Mouse (Mus musculus): ENCODE results near the gene Atp6v0a1. TPM values are rescaled to one million over a fixed set of nuclear protein-coding genes. Genes with fewer than 3 reads are reported as not detected.

The Atp6v0a1 gene
- polyA plus RNA-seq, 1 experiment from 2014 or later: 45.9 TPM

DNA sequence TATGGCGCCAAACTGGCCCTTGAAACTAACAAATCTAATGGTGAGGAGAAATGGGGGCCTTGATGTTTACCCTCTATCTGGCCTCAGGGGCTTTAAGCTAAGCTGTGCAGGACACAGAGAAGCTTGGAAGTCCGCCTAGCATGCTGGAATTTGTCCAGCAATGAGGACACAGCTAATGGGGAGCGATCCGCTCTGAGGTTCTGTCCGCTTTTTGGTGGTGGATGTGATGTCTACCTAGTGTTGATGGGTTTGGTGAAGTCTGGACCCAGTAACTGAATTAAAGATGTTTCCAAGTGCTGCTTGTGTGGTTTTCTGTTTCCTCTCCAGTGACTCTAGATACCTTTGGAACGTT is 77.0 kb downstream of the Atp6v0a1 start:
- peaks cover 3% of the 10 kb centered on the region; the same call in 1 of the 2 replicates for H3K27me3 ChIP-seq (ENCODE audit: control insufficient read depth, insufficient read depth, low read length)
- peak overlapping the region; percentile 80 for H3K4me3 ChIP-seq (ENCODE audit: low read depth, low read length)
- DNase-seq (ENCODE audit: low spot score, missing footprints) (no peak), ATAC-seq (ENCODE audit: low FRiP score) (no peak)
- H3K4me1 ChIP-seq (ENCODE audit: control insufficient read depth, insufficient read depth, low read length): peaks cover 25% of the 10 kb centered on the region
- no peaks in the 10 kb centered on the region for H3K9me3 ChIP-seq (ENCODE audit: control insufficient read depth, low read length)
- WGBS: 87% methylated on average over 6 of the region's 6 CpGs
- peaks cover 9% of the 10 kb centered on the region for H3K36me3 ChIP-seq (ENCODE audit: control insufficient read depth, insufficient read depth, low read length)
- H3K9ac ChIP-seq (ENCODE audit: low read length): peak overlapping the region; percentile 81
- H3K27ac ChIP-seq (ENCODE audit: low read depth, low read length): peak overlapping the region; percentile 77; the same call in 1 of the 2 replicates
- H3K4me2 ChIP-seq: peak overlapping the region; percentile 95

GRCm38 (mm10) chr11:101086756-101087681 is 77.8 kb downstream of the Atp6v0a1 start, which contains the start of gene Mlx:
Gene Mlx, plus strand, starts transcription at chr11:101087277.
- WGBS: 2% methylated on average over 52 of the region's 52 CpGs
- Histone ChIP-seq H3K9me3 (ENCODE audit: control insufficient read depth, low read length) (no peaks in the 10 kb centered on the region), H3K4me2 (peak within 1 kb of the TSS; percentile 95), H3K27me3 (ENCODE audit: control insufficient read depth, insufficient read depth, low read length) (no peaks in the 10 kb centered on the region), H3K27ac (ENCODE audit: low read depth, low read length) (peak within 1 kb of the TSS; percentile 77), H3K36me3 (ENCODE audit: control insufficient read depth, insufficient read depth, low read length) (peaks cover 9% of the 10 kb centered on the region), H3K4me1 (ENCODE audit: control insufficient read depth, insufficient read depth, low read length) (peaks cover 25% of the 10 kb centered on the region), H3K9ac (ENCODE audit: low read length) (peak within 1 kb of the TSS; percentile 81), H3K4me3 (ENCODE audit: low read depth, low read length) (peak within 1 kb of the TSS; percentile 80)
- peak; percentile 98 for DNase-seq (ENCODE audit: low spot score, missing footprints)
- ATAC-seq (ENCODE audit: low FRiP score): peak; percentile 81

DNA sequence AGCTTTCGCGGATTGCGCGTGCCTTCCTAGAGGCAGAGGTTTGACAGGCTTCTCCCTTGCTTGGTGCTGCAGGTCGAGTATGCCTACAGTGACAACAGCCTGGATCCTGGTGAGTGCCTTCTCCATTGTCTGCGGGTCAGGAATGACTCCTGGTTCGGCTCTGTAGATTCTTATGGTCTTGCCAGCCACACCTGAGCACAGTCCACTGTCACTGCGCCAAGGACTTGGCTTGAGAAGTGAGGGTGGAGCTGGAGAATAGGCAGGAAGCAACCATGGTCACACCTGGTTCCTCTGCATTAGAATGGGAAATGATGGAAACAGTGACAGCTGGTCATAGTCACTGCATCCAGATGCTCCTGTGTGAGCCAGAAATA is 78.4 kb downstream of the Atp6v0a1 start:
- peaks cover 13% of the 10 kb centered on the region for H3K36me3 ChIP-seq (ENCODE audit: control insufficient read depth, insufficient read depth, low read length)
- 0 out of 2 replicates have a peak overlapping the region, but pooled peaks have one; percentile 27 for H3K27ac ChIP-seq (ENCODE audit: low read depth, low read length)
- peak overlapping the region; percentile 81 for H3K9ac ChIP-seq (ENCODE audit: low read length)
- no peaks in the 10 kb centered on the region for H3K9me3 ChIP-seq (ENCODE audit: control insufficient read depth, low read length)
- H3K4me2 ChIP-seq: peak overlapping the region; percentile 95
- ATAC-seq (ENCODE audit: low FRiP score) (no peak), DNase-seq (ENCODE audit: low spot score, missing footprints) (no peak)
- H3K27me3 ChIP-seq (ENCODE audit: control insufficient read depth, insufficient read depth, low read length): no peaks in the 10 kb centered on the region
- WGBS: 11% methylated on average over 8 of the region's 8 CpGs
- peak overlapping the region; percentile 80 for H3K4me3 ChIP-seq (ENCODE audit: low read depth, low read length)
- peaks cover 25% of the 10 kb centered on the region for H3K4me1 ChIP-seq (ENCODE audit: control insufficient read depth, insufficient read depth, low read length)

GRCm38 (mm10) chr11:101089931-101090330 is 80.7 kb downstream of the Atp6v0a1 start:
- H3K4me3 ChIP-seq (ENCODE audit: low read depth, low read length): no peak overlapping the region
- H3K9ac ChIP-seq (ENCODE audit: low read length): no peak overlapping the region
- no peaks in the 10 kb centered on the region for H3K9me3 ChIP-seq (ENCODE audit: control insufficient read depth, low read length)
- 93% methylated on average over 1 of the region's 1 CpGs for WGBS
- ATAC-seq (ENCODE audit: low FRiP score): no peak
- peaks cover 19% of the 10 kb centered on the region for H3K36me3 ChIP-seq (ENCODE audit: control insufficient read depth, insufficient read depth, low read length)
- H3K4me1 ChIP-seq (ENCODE audit: control insufficient read depth, insufficient read depth, low read length): peaks cover 23% of the 10 kb centered on the region
- H3K27ac ChIP-seq (ENCODE audit: low read depth, low read length): no peak overlapping the region
- peak; percentile 71 for DNase-seq (ENCODE audit: low spot score, missing footprints)
- H3K27me3 ChIP-seq (ENCODE audit: control insufficient read depth, insufficient read depth, low read length): no peaks in the 10 kb centered on the region
- H3K4me2 ChIP-seq: no peak overlapping the region

DNA sequence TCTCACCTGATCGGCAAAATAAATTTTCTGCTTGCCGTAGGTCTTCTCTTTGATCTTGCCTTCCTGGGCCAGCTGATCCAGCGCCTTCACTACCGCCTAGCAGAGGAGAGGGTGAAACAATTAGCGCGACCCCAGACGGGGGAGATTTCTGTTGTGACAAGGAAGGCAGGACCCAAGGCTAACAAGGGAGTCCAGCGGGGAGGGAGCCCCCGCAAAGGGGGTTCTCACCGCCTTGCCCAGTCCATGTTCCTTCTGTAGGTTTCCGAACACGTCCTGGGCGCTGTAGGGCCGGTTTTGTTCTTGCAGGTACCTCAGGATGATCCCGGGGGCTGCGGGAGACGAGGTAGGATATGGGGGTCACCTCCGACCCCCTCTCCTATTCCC is 85.7 kb downstream of the Atp6v0a1 start:
- no peak for DNase-seq (ENCODE audit: low spot score, missing footprints)
- no peaks in the 10 kb centered on the region for H3K27me3 ChIP-seq (ENCODE audit: control insufficient read depth, insufficient read depth, low read length)
- peak overlapping the region; percentile 65 for H3K4me3 ChIP-seq (ENCODE audit: low read depth, low read length)
- H3K36me3 ChIP-seq (ENCODE audit: control insufficient read depth, insufficient read depth, low read length): peaks cover 26% of the 10 kb centered on the region
- no peaks in the 10 kb centered on the region for H3K9me3 ChIP-seq (ENCODE audit: control insufficient read depth, low read length)
- peak overlapping the region; percentile 90 for H3K4me2 ChIP-seq
- no peak; the same call in 1 of the 2 replicates for ATAC-seq (ENCODE audit: low FRiP score)
- peaks cover 8% of the 10 kb centered on the region for H3K4me1 ChIP-seq (ENCODE audit: control insufficient read depth, insufficient read depth, low read length)
- H3K9ac ChIP-seq (ENCODE audit: low read length): peak overlapping the region; percentile 79
- H3K27ac ChIP-seq (ENCODE audit: low read depth, low read length): 0 out of 2 replicates have a peak overlapping the region, but pooled peaks have one; percentile 20
- WGBS: under 1% methylated on average over 18 of the region's 18 CpGs

- peaks cover 27% of the 10 kb centered on the region for H3K36me3 ChIP-seq (ENCODE audit: control insufficient read depth, insufficient read depth, low read length)
- peak within 1 kb of the TSS; percentile 79 for H3K9ac ChIP-seq (ENCODE audit: low read length)
- peaks cover 8% of the 10 kb centered on the region for H3K4me1 ChIP-seq (ENCODE audit: control insufficient read depth, insufficient read depth, low read length)
- ATAC-seq (ENCODE audit: low FRiP score): peak; percentile 97
- peak; percentile 99 for DNase-seq (ENCODE audit: low spot score, missing footprints)
- 1% methylated on average over 43 of the region's 43 CpGs for WGBS
- no peaks in the 10 kb centered on the region for H3K9me3 ChIP-seq (ENCODE audit: control insufficient read depth, low read length)
- H3K27ac ChIP-seq (ENCODE audit: low read depth, low read length): peak within 1 kb of the TSS; percentile 75
- peak within 1 kb of the TSS; percentile 90 for H3K4me2 ChIP-seq
- no peaks in the 10 kb centered on the region for H3K27me3 ChIP-seq (ENCODE audit: control insufficient read depth, insufficient read depth, low read length)
- H3K4me3 ChIP-seq (ENCODE audit: low read depth, low read length): peak within 1 kb of the TSS; percentile 65
Measured at GRCm38 (mm10) chr11:101095314-101096024, 86.2 kb downstream of the Atp6v0a1 start, which contains the start of gene Psmc3ip. Gene Psmc3ip, minus strand, starts transcription at chr11:101095436.

- Histone ChIP-seq H3K4me2 (no peak overlapping the region), H3K27me3 (ENCODE audit: control insufficient read depth, insufficient read depth, low read length) (no peaks in the 10 kb centered on the region), H3K9me3 (ENCODE audit: control insufficient read depth, low read length) (no peaks in the 10 kb centered on the region), H3K9ac (ENCODE audit: low read length) (no peak overlapping the region), H3K27ac (ENCODE audit: low read depth, low read length) (no peak overlapping the region), H3K4me1 (ENCODE audit: control insufficient read depth, insufficient read depth, low read length) (peaks cover 8% of the 10 kb centered on the region), H3K4me3 (ENCODE audit: low read depth, low read length) (no peak overlapping the region), H3K36me3 (ENCODE audit: control insufficient read depth, insufficient read depth, low read length) (peaks cover 17% of the 10 kb centered on the region)
- no peak for ATAC-seq (ENCODE audit: low FRiP score)
- WGBS: 91% methylated on average over 8 of the region's 8 CpGs
- DNase-seq (ENCODE audit: low spot score, missing footprints): no peak
Measured at GRCm38 (mm10) chr11:101098231-101098630, 89.0 kb downstream of the Atp6v0a1 start.

DNA sequence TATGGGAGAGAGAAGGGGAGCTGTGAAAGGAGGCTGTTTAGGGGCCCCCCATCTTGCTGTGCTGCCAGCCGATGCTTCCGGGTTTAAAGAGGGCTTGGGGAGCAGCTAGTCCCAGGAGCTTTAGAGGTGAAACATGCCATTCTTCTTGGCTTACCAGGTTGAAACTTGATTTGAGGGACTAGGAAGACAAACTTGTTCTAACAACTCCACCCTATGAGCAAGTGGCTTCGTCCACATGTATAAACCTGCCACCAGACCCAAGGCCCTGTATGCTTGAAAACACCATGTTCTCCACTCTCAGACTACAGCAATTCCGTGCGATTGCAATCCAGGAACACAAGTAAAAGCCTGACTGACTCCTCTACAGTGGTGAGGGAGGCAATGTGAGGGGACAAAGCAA is 93.8 kb downstream of the Atp6v0a1 start:
- H3K4me3 ChIP-seq (ENCODE audit: low read depth, low read length): no peak overlapping the region
- H3K36me3 ChIP-seq (ENCODE audit: control insufficient read depth, insufficient read depth, low read length): peaks cover 10% of the 10 kb centered on the region
- H3K4me1 ChIP-seq (ENCODE audit: control insufficient read depth, insufficient read depth, low read length): no peaks in the 10 kb centered on the region
- H3K27ac ChIP-seq (ENCODE audit: low read depth, low read length): no peak overlapping the region
- no peak overlapping the region for H3K9ac ChIP-seq (ENCODE audit: low read length)
- no peak for ATAC-seq (ENCODE audit: low FRiP score)
- no peak overlapping the region for H3K4me2 ChIP-seq
- no peaks in the 10 kb centered on the region for H3K9me3 ChIP-seq (ENCODE audit: control insufficient read depth, low read length)
- 87% methylated on average over 5 of the region's 5 CpGs for WGBS
- no peak for DNase-seq (ENCODE audit: low spot score, missing footprints)
- no peaks in the 10 kb centered on the region for H3K27me3 ChIP-seq (ENCODE audit: control insufficient read depth, insufficient read depth, low read length)

- Histone ChIP-seq H3K9ac (ENCODE audit: low read length) (no peak overlapping the region), H3K9me3 (ENCODE audit: control insufficient read depth, low read length) (no peaks in the 10 kb centered on the region), H3K27me3 (ENCODE audit: control insufficient read depth, insufficient read depth, low read length) (no peaks in the 10 kb centered on the region), H3K4me3 (ENCODE audit: low read depth, low read length) (no peak overlapping the region), H3K36me3 (ENCODE audit: control insufficient read depth, insufficient read depth, low read length) (no peaks in the 10 kb centered on the region), H3K4me1 (ENCODE audit: control insufficient read depth, insufficient read depth, low read length) (no peaks in the 10 kb centered on the region), H3K27ac (ENCODE audit: low read depth, low read length) (no peak overlapping the region), H3K4me2 (no peak overlapping the region)
- ATAC-seq (ENCODE audit: low FRiP score): no peak
- no peak for DNase-seq (ENCODE audit: low spot score, missing footprints)
- 78% methylated on average over 4 of the region's 4 CpGs for WGBS
Measured at GRCm38 (mm10) chr11:101109351-101109750, 100.1 kb downstream of the Atp6v0a1 start.

Measured in midbrain, embryonic 11.5 days (tissue).